Mouse (Mus musculus): ENCODE results near the gene Olfr1246.
"Not testable (repeated sequence)": the region's sequence is repeated elsewhere in the genome, so short reads cannot be mapped to it uniquely, and the experiment has no call there.

Olfr1246 gene

GRCm38 (mm10) chr2:89593057-89593456 lies at the start of gene Olfr1246:
TSS of gene Olfr1246 (minus strand) at chr2:89593157.
- DNase-seq (ENCODE audit: extremely low read depth, insufficient read length, low spot score) = no peak

- no peak for DNase-seq (ENCODE audit: extremely low read depth, insufficient read length, low spot score)
These were observed 41.9 kb upstream of the Olfr1246 start, which contains the start of gene Olfr1249 for GRCm38 (mm10) chr2:89634883-89635282. TSS of gene Olfr1249 (minus strand) at chr2:89634983.

- DNase-seq (ENCODE audit: extremely low read depth, insufficient read length, low spot score) = not testable (repeated sequence)
These were observed 25.2 kb upstream of the Olfr1246 start, which contains the start of gene Olfr1248 for GRCm38 (mm10) chr2:89618145-89618544. TSS of gene Olfr1248 (minus strand) at chr2:89618245.

- no peak for DNase-seq (ENCODE audit: extremely low read depth, insufficient read length, low spot score)
These were observed 21.1 kb upstream of the Olfr1246 start, which contains the start of gene Olfr1247 for GRCm38 (mm10) chr2:89614030-89614429. TSS of gene Olfr1247 (minus strand) at chr2:89614130.

GRCm38 (mm10) chr2:89578347-89578746 lies 14.6 kb downstream of the Olfr1246 start, which contains the start of gene Olfr1245:
TSS of gene Olfr1245 (minus strand) at chr2:89578447.
- no peak for DNase-seq (ENCODE audit: extremely low read depth, insufficient read length, low spot score)

- DNase-seq (ENCODE audit: extremely low read depth, insufficient read length, low spot score) = not testable (repeated sequence)
These were observed 30.3 kb downstream of the Olfr1246 start for GRCm38 (mm10) chr2:89562706-89563105.

- no peak for DNase-seq (ENCODE audit: extremely low read depth, insufficient read length, low spot score)
These were observed 48.4 kb downstream of the Olfr1246 start for GRCm38 (mm10) chr2:89544516-89544915.

GRCm38 (mm10) chr2:89539923-89540322 lies 53.0 kb downstream of the Olfr1246 start:
- no peak for DNase-seq (ENCODE audit: extremely low read depth, insufficient read length, low spot score)

All from 3134 (cell line).